Mouse (Mus musculus) gastrocnemius, postnatal 10 days (tissue): ENCODE measurements around the gene Cox7b2. TPM values are rescaled to one million over a fixed set of nuclear protein-coding genes. Genes with fewer than 3 reads are reported as not detected.
A peak's percentile ranks its signal among the peaks of the same experiment; 100 is the strongest.
"Not testable (repeated sequence)": the region's sequence is repeated elsewhere in the genome, so short reads cannot be mapped to it uniquely, and the experiment has no call there.

Experiments used
- DNase-seq: peaks from one replicate; pipeline ENCODE4 v3.0.0; 2021; ENCODE audit warnings: mixed read lengths
- long read RNA-seq, 2 experiments: library from polyadenylated mRNA; stranded (forward); transcript quantifications; one replicate each; pipeline ENCODE4 v2.0.0; 2021
- total RNA-seq, 2 experiments: library from RNA; stranded (reverse); gene quantifications; 2 replicates each; pipeline ENCODE4 v1.2.3; 2021

The Cox7b2 gene
- total RNA-seq, result not detected
- long read RNA-seq, experiment 1, result 0 reads
- long read RNA-seq, experiment 2, result 0 reads

- DNase-seq, result no peak
Observed at GRCm38 (mm10) chr5:71548079-71548478, at the start of gene Cox7b2. TSS of gene Cox7b2 (minus strand) at chr5:71548205.

- DNase-seq, result no peak
Observed at GRCm38 (mm10) chr5:71595321-71595720, 47.3 kb upstream of the Cox7b2 start.

GRCm38 (mm10) chr5:71593745-71594255 lies 45.8 kb upstream of the Cox7b2 start:
- DNase-seq, result no peak

GRCm38 (mm10) chr5:71571646-71572237 lies 23.7 kb upstream of the Cox7b2 start:
- no peak for DNase-seq

GRCm38 (mm10) chr5:71545554-71545953 lies 2.5 kb downstream of the Cox7b2 start:
- DNase-seq, result peak; percentile 3

- not testable (repeated sequence) for DNase-seq
Observed at GRCm38 (mm10) chr5:71525486-71525885, 22.5 kb downstream of the Cox7b2 start.

GRCm38 (mm10) chr5:71502058-71502678 lies 45.8 kb downstream of the Cox7b2 start:
- peak; percentile 58 for DNase-seq

- no peak for DNase-seq
Observed at GRCm38 (mm10) chr5:71495621-71496020, 52.4 kb downstream of the Cox7b2 start.

GRCm38 (mm10) chr5:71456957-71457356 lies 91.0 kb downstream of the Cox7b2 start:
- no peak for DNase-seq

- DNase-seq, result no peak
Observed at GRCm38 (mm10) chr5:71440174-71440573, 107.8 kb downstream of the Cox7b2 start.

Other genes starting within 250 kb of the Cox7b2 start
- under 1 TPM; 0.07 to 0.12 TPM for gene Gabrb1, start 109.9 kb upstream of the Cox7b2 start, total RNA-seq
- gene Gabra4, start 110.1 kb upstream of the Cox7b2 start, total RNA-seq, result under 1 TPM; 0.25 to 0.40 TPM